ENCODE assay signal across 14 mouse cellular contexts in genomic region chr17:24638214-24638613, GRCm38 (mm10). TPM values are rescaled to one million over a fixed set of nuclear protein-coding genes. Genes with fewer than 3 reads are reported as not detected.
DNase-seq lines count a peak whose midpoint lies in the region; ATAC-seq and TF ChIP-seq lines count a peak whose summit lies in the region.
"Had no signal": no experiment of that assay in that cellular context is flagged by ENCODE, and none has a peak within 500 bp of the region (broad histone marks: within the 10 kb centered on the region; RNA-seq: fewer than 3 reads in every experiment).

No protein-coding gene starts in this region.

- no peaks in the 10 kb centered on the region for H3K9me3 ChIP-seq in kidney, embryonic 15.5 days (replicated peaks)
- no peaks in the 10 kb centered on the region for H3K9me3 ChIP-seq in heart, embryonic 15.5 days (replicated peaks)
- H3K9me3 ChIP-seq: forebrain, embryonic 13.5 days had no signal

- WGBS in kidney, embryonic 15.5 days, result 84% methylated on average over 4 of the region's 4 CpGs
- WGBS in heart, embryonic 15.5 days, result 78% methylated on average over 4 of the region's 4 CpGs
- 77% methylated on average over 4 of the region's 4 CpGs for WGBS in small intestine, adult 2 months

- H3K4me3 ChIP-seq in kidney, embryonic 15.5 days (replicated peaks), result no peak overlapping the region
- H3K4me3 ChIP-seq in heart, embryonic 15.5 days, result no peak overlapping the region
- H3K4me3 ChIP-seq in small intestine, adult 2 months (ENCODE audit: low read depth, low read length), result no peak overlapping the region
- H3K4me3 ChIP-seq: forebrain, embryonic 13.5 days had no signal

- no peak for ATAC-seq in kidney, embryonic 15.5 days (replicated peaks; ENCODE audit: low FRiP score)
- no peak for ATAC-seq in heart, embryonic 15.5 days (replicated peaks; ENCODE audit: insufficient number of reproducible peaks, insufficient read depth, low FRiP score, low read depth)
- ATAC-seq: forebrain, embryonic 13.5 days had no signal

- no peak for DNase-seq in kidney, adult 11 months
- DNase-seq in kidney, postnatal 25 days, result peak; percentile 49 to 64
- no peak for DNase-seq in cerebellum, adult 18-20 months
- DNase-seq in thymus, postnatal 0 days (ENCODE audit: low spot score), result no peak
- DNase-seq: right cerebral cortex, adult 18-20 months; thymus, adult 2 months had no signal

- H3K36me3 ChIP-seq in kidney, embryonic 15.5 days, result peaks cover 48% of the 10 kb centered on the region
- H3K36me3 ChIP-seq in heart, embryonic 15.5 days, result peaks cover 4% of the 10 kb centered on the region; the same call in 1 of the 2 replicates
- 0 out of 2 replicates have a peak, but pooled peaks cover 1% of the 10 kb centered on the region for H3K36me3 ChIP-seq in small intestine, adult 2 months (ENCODE audit: control insufficient read depth, insufficient read depth, low read length)

- peak overlapping the region; percentile 89 for H3K27ac ChIP-seq in kidney, embryonic 15.5 days
- H3K27ac ChIP-seq in heart, embryonic 15.5 days, result 0 out of 2 replicates have a peak overlapping the region, but pooled peaks have one; percentile 75
- peak overlapping the region; percentile 25; the same call in 1 of the 2 replicates for H3K27ac ChIP-seq in small intestine, adult 2 months (ENCODE audit: insufficient read depth, low read depth, low read length)
- H3K27ac ChIP-seq: forebrain, embryonic 13.5 days had no signal

- no peak for TF ChIP-seq CTCF in small intestine, adult 2 months (IDR thresholded peaks at IDR 0.05; ENCODE audit: extremely low read depth, insufficient read length, insufficient replicate concordance, low read depth, low read length)

- H3K9ac ChIP-seq in kidney, embryonic 15.5 days, result no peak overlapping the region
- no peak overlapping the region for H3K9ac ChIP-seq in heart, embryonic 15.5 days

- H3K4me1 ChIP-seq in kidney, embryonic 15.5 days, result peaks cover 52% of the 10 kb centered on the region
- peaks cover 34% of the 10 kb centered on the region for H3K4me1 ChIP-seq in heart, embryonic 15.5 days (replicated peaks)
- peaks cover 5% of the 10 kb centered on the region for H3K4me1 ChIP-seq in small intestine, adult 2 months (ENCODE audit: control insufficient read depth, insufficient read depth, insufficient read length, low read length)

- H3K4me2 ChIP-seq in kidney, embryonic 15.5 days, result no peak overlapping the region
- no peak overlapping the region for H3K4me2 ChIP-seq in heart, embryonic 15.5 days
- H3K4me2 ChIP-seq: forebrain, embryonic 13.5 days had no signal

- TF ChIP-seq POLR2A in small intestine, adult 2 months (IDR thresholded peaks at IDR 0.05; ENCODE audit: low read depth, low read length), result no peak

- no peaks in the 10 kb centered on the region for H3K27me3 ChIP-seq in kidney, embryonic 15.5 days
- peaks cover 10% of the 10 kb centered on the region; the same call in 1 of the 2 replicates for H3K27me3 ChIP-seq in heart, embryonic 15.5 days
- no peaks in the 10 kb centered on the region for H3K27me3 ChIP-seq in small intestine, adult 2 months (ENCODE audit: control insufficient read depth, insufficient read depth, low read length)
- H3K27me3 ChIP-seq: forebrain, embryonic 13.5 days had no signal

RNA-seq across cellular contexts. Expression of gene Nthl1, which starts 5.7 kb away (rescaled TPM):
- 20.0 and 20.6 TPM in 2 replicates for polyA plus RNA-seq in kidney, embryonic 15.5 days (2015; fragmentation: Nextera tagmentation; extraction: Ambion mirVana)
- polyA plus RNA-seq in heart, embryonic 15.5 days (2015; fragmentation: Nextera tagmentation; extraction: Ambion mirVana), result 7.7 and 10.9 TPM in 2 replicates
- polyA plus RNA-seq in small intestine, adult 2 months (2012; rRNA removed), result 6.0 and 7.2 TPM in 2 replicates
- 8.2 and 10.4 TPM in 2 replicates for polyA plus RNA-seq in thymus, postnatal 0 days (2015; fragmentation: Nextera tagmentation; extraction: Ambion mirVana)

RNA-seq across cellular contexts. Expression of gene Tsc2, which starts 5.8 kb away (rescaled TPM):
- polyA plus RNA-seq in kidney, embryonic 15.5 days (2015; fragmentation: Nextera tagmentation; extraction: Ambion mirVana), result 60.8 and 71.0 TPM in 2 replicates
- polyA plus RNA-seq in heart, embryonic 15.5 days (2015; fragmentation: Nextera tagmentation; extraction: Ambion mirVana), result 39.0 and 56.0 TPM in 2 replicates
- polyA plus RNA-seq in small intestine, adult 2 months (2012; rRNA removed), result 52.8 and 83.5 TPM in 2 replicates
- polyA plus RNA-seq in thymus, postnatal 0 days (2015; fragmentation: Nextera tagmentation; extraction: Ambion mirVana), result 25.0 and 26.0 TPM in 2 replicates

RNA-seq across cellular contexts. Expression of gene Slc9a3r2, which starts 11.9 kb away (rescaled TPM):
- polyA plus RNA-seq in kidney, embryonic 15.5 days (2015; fragmentation: Nextera tagmentation; extraction: Ambion mirVana), result 101 and 106 TPM in 2 replicates
- polyA plus RNA-seq in heart, embryonic 15.5 days (2015; fragmentation: Nextera tagmentation; extraction: Ambion mirVana), result 55.5 and 61.4 TPM in 2 replicates
- 35.6 and 44.9 TPM in 2 replicates for polyA plus RNA-seq in small intestine, adult 2 months (2012; rRNA removed)
- polyA plus RNA-seq in thymus, postnatal 0 days (2015; fragmentation: Nextera tagmentation; extraction: Ambion mirVana), result 11.3 and 11.9 TPM in 2 replicates

RNA-seq across cellular contexts. Expression of gene Npw, which starts 20.0 kb away (rescaled TPM):
- 0.35 and 0.43 TPM in 2 replicates for polyA plus RNA-seq in kidney, embryonic 15.5 days (2015; fragmentation: Nextera tagmentation; extraction: Ambion mirVana)
- polyA plus RNA-seq in heart, embryonic 15.5 days (2015; fragmentation: Nextera tagmentation; extraction: Ambion mirVana), result 0.26 TPM in 1 of 2 replicates, not detected in the other
- 2.0 and 6.5 TPM in 2 replicates for polyA plus RNA-seq in small intestine, adult 2 months (2012; rRNA removed)
- polyA plus RNA-seq in thymus, postnatal 0 days (2015; fragmentation: Nextera tagmentation; extraction: Ambion mirVana), result 0.21 TPM in 1 of 2 replicates, not detected in the other
- polyA plus RNA-seq: brain, embryonic 14.5 days; forebrain, embryonic 13.5 days; large intestine, adult 2 months; liver, adult 2 months; neural tube, embryonic 11.5 days had no signal

RNA-seq across cellular contexts. Expression of gene Zfp598, which starts 31.3 kb away (rescaled TPM):
- polyA plus RNA-seq in kidney, embryonic 15.5 days (2015; fragmentation: Nextera tagmentation; extraction: Ambion mirVana), result 23.9 and 27.6 TPM in 2 replicates
- polyA plus RNA-seq in heart, embryonic 15.5 days (2015; fragmentation: Nextera tagmentation; extraction: Ambion mirVana), result 12.5 and 18.1 TPM in 2 replicates
- 41.1 and 85.8 TPM in 2 replicates for polyA plus RNA-seq in small intestine, adult 2 months (2012; rRNA removed)
- polyA plus RNA-seq in thymus, postnatal 0 days (2015; fragmentation: Nextera tagmentation; extraction: Ambion mirVana), result 11.6 and 14.5 TPM in 2 replicates

Comparison
In these comparisons a context has a peak if more than half of its experiments do, and no peak if none do; other contexts are left out.
1. DNase-seq: peak in kidney, postnatal 25 days (2 of 2); none in kidney, adult 11 months (single experiment), cerebellum, adult 18-20 months (0 of 2) and thymus, postnatal 0 days (single experiment).
2. H3K27ac ChIP-seq: peak in every context shown above with its lines; median percentile 89 in kidney, embryonic 15.5 days; 75 in heart, embryonic 15.5 days; 25 in small intestine, adult 2 months.